Mouse (Mus musculus) gastrocnemius, adult 18-20 months (tissue): Measurements from ENCODE around the gene Mfrp. TPM values are rescaled to one million over a fixed set of nuclear protein-coding genes. Genes with fewer than 3 reads are reported as not detected.
"Not testable (repeated sequence)": the region's sequence is repeated elsewhere in the genome, so short reads cannot be mapped to it uniquely, and the experiment has no call there.

Experiments used
- DNase-seq: peaks from one replicate; pipeline ENCODE4 v3.0.0; 2021; ENCODE audit warnings: low spot score
- total RNA-seq, 2 experiments: library from RNA; stranded (reverse); gene quantifications; 2 replicates each; pipeline ENCODE4 v1.2.3; 2021

The Mfrp gene
- total RNA-seq, 2 experiments from 2014 or later = not detected

- peak; percentile 51 for DNase-seq
Measured at GRCm38 (mm10) chr9:44104881-44105280, 3.4 kb downstream of the Mfrp start.

- no peak for DNase-seq
Measured at GRCm38 (mm10) chr9:44105781-44106180, 4.3 kb downstream of the Mfrp start.

GRCm38 (mm10) chr9:44106182-44106581, 4.7 kb downstream of the Mfrp start:
- no peak for DNase-seq

GRCm38 (mm10) chr9:44106596-44106995, 5.1 kb downstream of the Mfrp start:
- no peak for DNase-seq

GRCm38 (mm10) chr9:44107110-44107509, 5.6 kb downstream of the Mfrp start, which contains the start of gene C1qtnf5:
C1qtnf5 (plus strand) TSS chr9:44107245.
- DNase-seq = peak; percentile 88

- DNase-seq = no peak
Measured at GRCm38 (mm10) chr9:44107557-44108179, 6.1 kb downstream of the Mfrp start.

- no peak for DNase-seq
Measured at GRCm38 (mm10) chr9:44108269-44109055, 6.9 kb downstream of the Mfrp start.

- DNase-seq = peak; percentile 73
Measured at GRCm38 (mm10) chr9:44109360-44110095, 8.0 kb downstream of the Mfrp start.

GRCm38 (mm10) chr9:44111909-44112308, 10.4 kb downstream of the Mfrp start:
- not testable (repeated sequence) for DNase-seq

- DNase-seq = peak; percentile 99
Measured at GRCm38 (mm10) chr9:44113105-44113789, 11.7 kb downstream of the Mfrp start, which contains the start of the genes Gm49380 and Rnf26. Gm49380 (minus strand) TSS chr9:44113500. Rnf26 (minus strand) TSS chr9:44113517.

- no peak for DNase-seq
Measured at GRCm38 (mm10) chr9:44114453-44114852, 12.9 kb downstream of the Mfrp start.

GRCm38 (mm10) chr9:44115599-44115998, 14.1 kb downstream of the Mfrp start:
- DNase-seq = no peak

GRCm38 (mm10) chr9:44116182-44116581, 14.7 kb downstream of the Mfrp start:
- no peak for DNase-seq

- no peak for DNase-seq
Measured at GRCm38 (mm10) chr9:44119011-44119410, 17.5 kb downstream of the Mfrp start.

- no peak for DNase-seq
Measured at GRCm38 (mm10) chr9:44119948-44120465, 18.5 kb downstream of the Mfrp start.

- DNase-seq = no peak
Measured at GRCm38 (mm10) chr9:44124317-44124716, 22.8 kb downstream of the Mfrp start.

- no peak for DNase-seq
Measured at GRCm38 (mm10) chr9:44125026-44125425, 23.5 kb downstream of the Mfrp start.

- peak; percentile 86 for DNase-seq
Measured at GRCm38 (mm10) chr9:44125546-44126428, 24.3 kb downstream of the Mfrp start.

- DNase-seq = no peak
Measured at GRCm38 (mm10) chr9:44126746-44127145, 25.2 kb downstream of the Mfrp start.

- no peak for DNase-seq
Measured at GRCm38 (mm10) chr9:44127351-44127801, 25.8 kb downstream of the Mfrp start.
